Mouse (Mus musculus): ENCODE data around the gene Lrfn2.

- TF ChIP-seq CTCF (IDR thresholded peaks at IDR 0.05; ENCODE audit: insufficient read depth, low read depth, low read length): no peak
- no peak for TF ChIP-seq POLR2A (IDR thresholded peaks at IDR 0.05; ENCODE audit: insufficient read depth, low read depth, low read length)
Measured at GRCm38 (mm10) chr17:49035052-49035451, 102.9 kb downstream of the Lrfn2 start.
